Mouse (Mus musculus) ES-Bruce4 (cell line): ENCODE data around the gene Lurap1l.

ENCODE experiments used
- CTCF ChIP-seq: IDR thresholded peaks from one replicate; pipeline ENCODE4 v1.8.1; 2011; ENCODE audit warnings: low read depth, low read length
- EP300 ChIP-seq: IDR thresholded peaks from 2 replicates; pipeline ENCODE4 v1.6.1; 2011; ENCODE audit warnings: low read depth, low read length; ENCODE audit not compliant: insufficient read depth
- POLR2A ChIP-seq: IDR thresholded peaks from one replicate; pipeline ENCODE4 v1.8.1; 2011; ENCODE audit warnings: low read length; ENCODE audit not compliant: insufficient read depth

DNA sequence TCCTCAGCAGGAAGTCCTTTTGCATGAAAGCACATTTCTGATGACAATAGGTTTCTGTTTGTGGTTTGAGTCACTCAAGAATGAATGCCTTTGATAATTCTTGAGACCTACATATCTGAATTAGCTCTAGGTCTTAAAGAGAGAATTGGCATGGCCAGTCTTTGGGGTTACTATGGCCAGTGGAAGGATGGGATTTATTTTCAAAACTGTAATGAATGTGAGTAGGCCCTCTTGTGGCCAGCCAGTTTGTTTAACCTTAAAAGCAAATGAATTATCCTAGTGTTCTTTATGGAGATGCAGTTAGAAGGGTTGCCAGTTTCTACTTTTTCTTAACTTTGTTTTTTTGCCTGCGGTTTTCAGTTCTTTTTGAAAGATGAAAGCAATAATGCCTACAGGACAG lies 42.2 kb downstream of the Lurap1l start:
- TF ChIP-seq POLR2A (no peak), EP300 (no peak), CTCF (no peak)
